Mouse (Mus musculus): ENCODE measurements around the gene Clk3.

- TF ChIP-seq CTCF (IDR thresholded peaks at IDR 0.05; ENCODE audit: control insufficient read depth, insufficient read depth, low read length), result no peak
- TF ChIP-seq POLR2A (IDR thresholded peaks at IDR 0.05; ENCODE audit: borderline replicate concordance, control insufficient read depth, low read depth, low read length), result no peak
Observed at GRCm38 (mm10) chr9:57757578-57757977, 8.1 kb downstream of the Clk3 start.

All from bone marrow, adult 2 months (tissue).